Mouse (Mus musculus) fibroblast of lung, adult 2 months (primary cell): ENCODE data around the gene Hmgb2.

Experiments used
- DNase-seq: peaks from one replicate; pipeline ENCODE4 v3.0.0-alpha.2; 2011; ENCODE audit warnings: low read depth

Hmgb2 gene

DNA sequence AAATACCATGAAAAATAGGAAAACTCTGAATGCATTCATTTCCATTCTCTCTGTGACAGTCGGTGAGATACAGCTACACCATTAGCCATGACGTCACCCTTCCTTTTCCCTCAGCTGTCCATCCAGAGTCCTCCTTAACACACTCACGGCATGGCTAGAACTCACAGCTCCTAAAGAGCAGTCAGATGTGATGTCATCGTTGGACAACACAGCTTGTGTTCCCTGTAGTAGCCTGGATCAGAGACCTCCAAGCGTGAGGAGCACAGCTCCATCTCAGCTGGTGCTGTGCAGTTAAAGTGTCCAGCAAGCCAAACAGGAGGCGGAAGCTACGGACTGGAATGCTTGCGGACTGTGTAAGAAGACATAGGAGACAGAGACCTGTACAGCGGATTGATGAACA lies 49.2 kb downstream of the Hmgb2 start:
- DNase-seq: no peak

DNA sequence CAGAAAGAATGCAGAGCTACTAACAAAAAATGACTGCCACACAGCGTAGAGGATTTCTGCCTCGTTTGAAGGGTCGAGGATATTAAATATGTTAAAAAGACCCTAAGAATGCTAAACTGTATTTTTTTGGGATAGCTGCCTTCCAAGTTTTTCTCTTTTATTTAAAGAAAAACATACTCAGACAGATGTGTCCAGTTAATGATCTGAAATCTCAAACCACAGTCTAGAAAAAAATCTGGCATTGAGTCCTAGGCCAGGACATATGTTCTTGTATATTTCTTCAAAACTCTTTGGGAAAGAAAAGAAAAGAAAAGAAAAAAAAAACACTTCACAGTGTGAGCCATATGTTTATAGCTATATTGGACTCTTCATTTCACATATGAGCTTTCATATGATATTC lies 51.0 kb downstream of the Hmgb2 start:
- DNase-seq: no peak

DNA sequence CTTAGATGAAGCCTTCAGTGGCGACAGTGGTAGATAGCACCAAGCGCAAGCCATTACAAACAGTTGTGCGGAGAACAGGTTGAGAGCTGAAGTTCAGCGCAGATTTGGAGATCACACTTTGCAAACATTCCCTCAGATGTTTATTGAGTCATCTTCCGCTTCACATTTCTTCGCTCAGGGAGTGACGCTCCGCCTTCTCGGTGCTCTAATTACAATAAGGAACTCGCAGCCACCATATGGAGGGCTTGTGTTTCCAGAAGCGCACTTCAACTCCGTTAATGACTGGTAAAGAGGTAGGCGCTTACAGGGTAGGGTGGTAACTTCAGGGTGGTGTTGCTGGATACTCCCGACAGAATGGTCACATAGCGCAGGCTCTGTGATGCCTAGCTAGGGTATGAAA lies 52.0 kb downstream of the Hmgb2 start:
- no peak for DNase-seq

DNA sequence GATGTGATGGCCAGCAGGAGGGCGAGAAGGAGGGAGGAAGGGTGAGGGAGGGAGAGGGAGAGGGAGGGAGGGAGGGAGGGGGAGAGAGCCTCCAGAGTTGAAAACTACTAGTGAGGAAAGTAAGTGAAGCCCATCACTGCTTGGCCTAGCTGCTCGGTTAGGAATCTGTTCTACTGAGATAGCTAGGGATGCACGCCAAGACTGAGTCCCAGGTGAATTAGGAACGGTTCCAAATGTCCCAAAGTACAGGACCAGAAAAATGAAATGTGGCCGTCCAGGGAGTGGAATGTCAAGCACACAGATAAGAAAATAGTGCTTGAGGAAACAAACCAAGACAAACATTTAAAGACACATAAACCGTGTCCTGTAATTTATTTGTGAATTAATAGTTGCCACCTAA lies 53.3 kb downstream of the Hmgb2 start:
- no peak for DNase-seq
